Mouse (Mus musculus): ENCODE measurements around the gene Mrvi1.
"Not testable (repeated sequence)": the region's sequence is repeated elsewhere in the genome, so short reads cannot be mapped to it uniquely, and the experiment has no call there.

The Mrvi1 gene

GRCm38 (mm10) chr7:110941116-110941521, 41.1 kb downstream of the Mrvi1 start:
- no peak for DNase-seq (ENCODE audit: low spot score)

GRCm38 (mm10) chr7:110935815-110936762, 46.2 kb downstream of the Mrvi1 start:
- DNase-seq (ENCODE audit: low spot score) = peak; percentile 15

- no peak for DNase-seq (ENCODE audit: low spot score)
Measured at GRCm38 (mm10) chr7:110933999-110934398, 48.3 kb downstream of the Mrvi1 start.

- no peak for DNase-seq (ENCODE audit: low spot score)
Measured at GRCm38 (mm10) chr7:110933329-110933728, 48.9 kb downstream of the Mrvi1 start.

- DNase-seq (ENCODE audit: low spot score) = peak; percentile 41
Measured at GRCm38 (mm10) chr7:110930118-110930854, 52.0 kb downstream of the Mrvi1 start.

- no peak for DNase-seq (ENCODE audit: low spot score)
Measured at GRCm38 (mm10) chr7:110926562-110926961, 55.7 kb downstream of the Mrvi1 start.

GRCm38 (mm10) chr7:110920331-110921261, 61.7 kb downstream of the Mrvi1 start:
- DNase-seq (ENCODE audit: low spot score) = no peak

GRCm38 (mm10) chr7:110919721-110920120, 62.5 kb downstream of the Mrvi1 start:
- peak; percentile 18 for DNase-seq (ENCODE audit: low spot score)

- no peak for DNase-seq (ENCODE audit: low spot score)
Measured at GRCm38 (mm10) chr7:110915913-110916312, 66.3 kb downstream of the Mrvi1 start.

- DNase-seq (ENCODE audit: low spot score) = no peak
Measured at GRCm38 (mm10) chr7:110914531-110914930, 67.7 kb downstream of the Mrvi1 start.

- no peak for DNase-seq (ENCODE audit: low spot score)
Measured at GRCm38 (mm10) chr7:110913754-110914153, 68.5 kb downstream of the Mrvi1 start.

GRCm38 (mm10) chr7:110908209-110909144, 73.8 kb downstream of the Mrvi1 start:
- DNase-seq (ENCODE audit: low spot score) = no peak

GRCm38 (mm10) chr7:110906566-110906965, 75.7 kb downstream of the Mrvi1 start:
- no peak for DNase-seq (ENCODE audit: low spot score)

GRCm38 (mm10) chr7:110903226-110903625, 79.0 kb downstream of the Mrvi1 start:
- DNase-seq (ENCODE audit: low spot score) = no peak

GRCm38 (mm10) chr7:110897202-110897601, 85.1 kb downstream of the Mrvi1 start:
- DNase-seq (ENCODE audit: low spot score) = no peak

GRCm38 (mm10) chr7:110896453-110896852, 85.8 kb downstream of the Mrvi1 start:
- no peak for DNase-seq (ENCODE audit: low spot score)

- not testable (repeated sequence) for DNase-seq (ENCODE audit: low spot score)
Measured at GRCm38 (mm10) chr7:110895772-110896171, 86.5 kb downstream of the Mrvi1 start.

- DNase-seq (ENCODE audit: low spot score) = no peak
Measured at GRCm38 (mm10) chr7:110894673-110895072, 87.6 kb downstream of the Mrvi1 start.

- no peak for DNase-seq (ENCODE audit: low spot score)
Measured at GRCm38 (mm10) chr7:110893943-110894610, 88.2 kb downstream of the Mrvi1 start.

GRCm38 (mm10) chr7:110891501-110891986, 90.7 kb downstream of the Mrvi1 start:
- no peak for DNase-seq (ENCODE audit: low spot score)

Data from T-cell, adult 2 months (primary cell).